Mouse (Mus musculus) monocyte, adult 5-6 weeks (primary cell): ENCODE measurements around the gene Zbtb46. TPM values are rescaled to one million over a fixed set of nuclear protein-coding genes. Genes with fewer than 3 reads are reported as not detected.

Experiments
- ATAC-seq: fragments of 153-309, 156-312 bp; replicated peaks from 2 replicates; pipeline ENCODE4 v1.8.0; 2017; ENCODE audit warnings: mild to moderate bottlenecking; ENCODE audit not compliant: low TSS enrichment, insufficient number of reproducible peaks, severe bottlenecking, poor library complexity, low FRiP score
- total RNA-seq: library from RNA; stranded (forward); fragments of 200-1000, 200-491, 200-594 nt; gene quantifications from 3 replicates; pipeline ENCODE4 v1.2.3, GENCODE M21; 2017

Zbtb46 gene
- total RNA-seq, 1 experiment from 2014 or later: 4.3 TPM

DNA sequence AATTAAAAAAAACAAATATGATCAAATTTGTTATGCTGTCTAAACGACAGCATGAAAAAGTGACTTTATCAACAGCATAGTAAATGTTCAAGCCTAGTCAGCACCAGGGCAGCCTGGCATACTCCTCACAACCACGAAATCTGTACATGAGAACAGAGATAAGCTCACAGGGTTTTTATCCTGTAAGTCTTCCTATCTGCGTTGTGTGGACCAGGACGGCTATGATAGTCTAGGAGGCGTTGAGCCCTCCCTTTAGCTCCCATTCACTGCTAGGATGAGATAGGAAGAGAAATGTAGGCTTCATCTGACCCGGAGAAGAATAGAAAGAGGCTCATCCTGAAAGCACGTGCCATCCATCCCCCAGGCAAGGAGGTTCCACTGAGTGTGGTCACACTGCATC, 39.9 kb downstream of the Zbtb46 start:
- no peak for ATAC-seq

DNA sequence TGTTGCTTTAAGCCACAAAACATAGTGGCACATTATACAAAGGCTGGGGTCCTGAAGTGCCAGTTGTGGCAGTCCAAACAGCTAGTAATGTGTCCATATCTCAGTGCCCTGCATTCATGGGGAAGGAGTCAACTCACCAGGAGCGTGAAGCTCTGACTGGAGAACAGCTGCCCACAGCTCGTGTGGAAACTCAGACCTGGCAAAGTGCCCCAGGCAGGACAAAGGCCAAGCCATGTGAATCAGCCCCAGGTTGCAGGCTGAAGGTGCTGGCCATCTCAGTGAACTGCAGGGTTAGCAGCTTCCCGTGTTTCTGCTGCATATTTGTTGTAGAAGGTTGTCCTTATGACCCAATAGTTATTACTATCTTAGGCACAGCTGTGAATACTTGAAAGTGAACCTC, 43.3 kb downstream of the Zbtb46 start:
- no peak for ATAC-seq

DNA sequence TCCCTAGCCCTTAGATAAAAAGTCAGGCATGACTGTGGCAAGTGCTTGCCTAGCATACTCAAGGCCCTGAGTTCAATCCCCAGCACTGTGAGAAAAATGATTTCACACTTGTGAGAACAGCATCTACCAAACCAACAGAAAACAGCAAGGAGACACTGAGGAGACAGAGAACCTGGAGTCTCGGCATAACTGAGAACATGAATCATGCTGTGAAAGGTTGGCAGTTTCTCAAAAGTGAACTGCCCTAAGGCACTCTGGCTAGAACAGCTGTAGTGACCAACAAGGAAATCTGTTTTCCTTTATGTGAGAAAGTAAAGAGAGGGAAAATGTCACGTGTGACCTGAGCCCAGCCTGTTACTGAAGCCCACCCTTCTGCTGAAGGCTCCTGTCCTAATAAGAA, 46.1 kb downstream of the Zbtb46 start:
- ATAC-seq: no peak

DNA sequence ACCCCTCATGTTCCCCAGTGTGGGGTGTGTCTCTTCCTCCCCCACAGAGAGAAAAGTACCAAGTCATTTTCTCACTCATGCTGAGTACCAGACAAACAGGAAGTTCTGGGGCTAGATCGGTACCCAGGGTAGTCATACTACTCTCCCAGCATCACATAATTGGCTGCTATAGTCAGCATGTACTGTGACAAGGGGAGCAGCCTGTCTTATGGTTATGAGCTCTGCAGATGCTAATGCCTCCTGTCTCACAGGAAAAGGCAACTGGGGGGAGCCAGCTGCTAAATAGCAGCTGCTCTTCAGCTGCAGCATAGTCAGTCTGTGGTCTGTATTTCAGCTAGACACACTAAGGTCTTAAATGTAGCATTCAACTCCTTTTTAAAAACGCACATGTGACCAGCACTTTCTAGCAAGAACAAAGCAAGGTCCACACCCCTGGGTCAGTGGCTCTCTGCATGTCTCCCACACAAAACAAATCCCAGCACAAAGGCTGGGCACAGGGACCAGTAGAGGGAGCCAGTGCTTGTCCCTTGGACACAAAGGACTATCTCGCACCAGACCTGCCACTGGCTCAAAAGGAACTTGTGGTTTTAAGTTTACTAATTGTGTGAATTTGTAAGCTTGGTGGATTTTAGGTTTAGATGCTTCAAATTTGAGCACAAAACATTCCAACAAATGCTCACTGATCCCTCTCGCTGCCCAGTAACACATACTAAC, 48.3 kb downstream of the Zbtb46 start:
- peak; percentile 84 for ATAC-seq

DNA sequence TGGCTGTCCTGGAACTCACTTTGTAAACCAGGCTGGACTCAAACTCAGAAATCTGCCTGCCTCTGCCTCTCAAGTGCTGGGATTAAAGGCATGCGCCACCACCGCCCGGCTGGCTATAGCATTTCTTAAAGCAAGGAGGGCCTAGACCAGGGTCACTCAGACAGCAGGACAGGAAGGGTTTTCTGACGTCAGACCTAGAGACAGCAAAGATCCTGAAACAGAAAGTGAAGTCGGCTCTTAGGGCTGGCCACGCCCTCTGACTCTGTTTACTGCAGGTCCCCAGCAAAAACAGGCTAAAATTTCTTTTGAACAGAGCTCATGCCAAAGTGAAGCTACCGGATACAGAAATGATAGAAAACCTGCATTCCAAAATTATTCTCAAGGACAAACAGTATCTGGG, 49.6 kb downstream of the Zbtb46 start:
- no peak for ATAC-seq

DNA sequence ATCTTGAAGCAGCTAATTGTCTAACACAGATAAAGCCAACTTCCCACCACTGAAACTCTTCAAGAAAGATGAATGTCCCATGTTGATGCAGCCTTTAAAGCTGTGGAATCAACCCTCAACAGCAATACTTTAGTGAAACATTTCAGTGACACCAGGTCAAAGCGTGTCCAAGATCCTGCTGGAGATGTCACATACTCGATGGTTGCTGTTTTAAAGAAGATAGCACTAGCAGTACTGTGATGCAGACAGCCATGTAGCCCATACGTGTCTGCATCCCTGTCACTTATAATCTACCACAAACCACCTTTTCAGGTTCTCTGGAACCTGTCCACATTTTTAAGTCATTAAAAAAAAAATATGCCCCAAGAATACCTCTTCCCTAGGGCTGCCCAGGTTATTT, 55.5 kb downstream of the Zbtb46 start:
- no peak for ATAC-seq

DNA sequence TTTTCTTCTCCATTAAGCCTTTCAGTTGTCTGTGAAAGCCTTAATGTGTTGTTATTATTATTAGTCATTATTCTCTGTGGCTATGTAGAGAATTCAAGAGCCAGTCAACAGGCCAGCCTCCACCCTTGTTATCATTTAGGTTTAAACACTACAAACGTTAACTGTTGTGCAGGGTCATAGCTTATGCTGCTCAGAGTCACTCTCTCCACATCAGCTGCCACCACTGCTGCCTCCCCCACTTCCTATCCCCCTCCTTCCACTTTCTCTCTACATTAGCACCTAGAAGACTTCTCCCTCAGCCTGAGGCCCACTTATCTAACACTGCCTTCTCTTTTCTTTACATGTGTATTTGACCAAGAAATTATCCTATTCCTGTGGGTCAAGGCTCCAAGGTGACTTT, 57.7 kb downstream of the Zbtb46 start:
- no peak for ATAC-seq

DNA sequence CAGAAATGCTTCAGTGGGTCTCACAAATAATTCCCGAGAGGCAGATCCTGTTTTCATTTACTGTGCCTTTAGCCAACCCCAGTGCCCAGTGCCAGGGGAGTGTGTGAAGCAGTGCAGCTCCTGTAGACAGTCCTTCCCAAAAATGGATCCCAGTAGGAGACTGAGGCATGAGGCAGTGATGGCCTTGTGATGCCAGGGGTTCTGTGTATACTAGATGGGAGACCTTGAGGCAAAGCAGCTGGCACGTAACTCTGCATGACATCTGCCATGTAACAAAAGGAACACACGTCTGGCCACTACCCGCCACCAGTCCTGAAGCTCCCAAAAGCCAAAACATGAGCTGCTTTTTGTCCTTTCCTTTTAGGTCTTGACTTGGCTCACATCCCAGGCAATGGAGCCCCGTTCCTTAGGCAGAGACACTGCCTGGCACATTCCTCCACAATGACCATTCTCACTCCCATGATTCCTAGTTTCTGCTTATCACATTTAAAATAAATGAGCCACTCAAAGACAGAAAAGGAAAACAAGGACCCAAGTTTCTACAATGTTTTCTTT, 61.9 kb downstream of the Zbtb46 start:
- no peak for ATAC-seq

DNA sequence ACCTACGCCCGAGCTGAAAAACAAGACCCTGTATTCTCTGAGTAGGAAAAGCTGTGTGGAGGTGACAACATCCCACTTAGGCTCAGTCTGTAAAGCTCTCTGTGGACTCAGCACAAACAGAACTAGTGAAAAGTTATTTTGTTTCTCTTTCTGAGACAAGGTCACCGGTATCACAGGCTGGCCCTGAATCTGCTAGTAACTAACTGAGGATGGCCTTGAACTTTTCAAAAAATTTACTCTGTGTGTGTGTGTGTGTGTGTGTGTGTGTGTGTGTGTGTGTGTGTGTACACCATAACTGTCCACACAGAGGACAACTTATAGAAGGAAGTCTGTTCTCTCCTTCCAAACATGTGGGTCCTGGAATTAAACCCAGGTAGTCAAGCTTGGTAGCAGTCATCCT, 65.1 kb downstream of the Zbtb46 start:
- ATAC-seq: no peak

DNA sequence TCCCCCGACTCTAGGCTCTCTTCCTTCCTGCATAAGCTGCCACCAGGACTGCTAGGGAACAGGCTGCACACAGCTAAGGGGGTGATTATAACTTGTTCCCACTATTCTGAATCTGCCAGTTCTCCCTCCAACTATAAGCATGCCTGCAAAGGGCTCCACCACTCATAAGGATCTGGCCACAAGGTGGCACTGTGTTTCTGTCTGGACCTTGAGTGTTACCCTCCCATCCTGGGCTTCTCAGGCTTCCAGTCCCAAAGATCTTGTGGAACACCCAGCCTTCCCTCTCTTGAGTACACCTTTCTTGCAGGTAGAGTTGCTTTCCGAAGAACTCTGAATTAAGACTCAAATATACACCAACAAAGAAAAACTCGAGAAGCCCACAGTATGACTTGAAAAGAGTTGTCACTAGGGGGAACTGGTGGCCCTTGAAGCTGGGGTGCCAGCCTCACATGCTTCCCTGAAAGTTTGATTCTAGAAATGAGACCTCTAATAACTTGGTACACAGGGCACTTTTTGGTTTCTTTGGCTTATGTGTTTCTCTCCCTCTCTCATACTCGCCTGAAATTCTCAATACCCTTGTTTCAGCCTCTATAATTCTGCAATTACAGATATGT, 66.5 kb downstream of the Zbtb46 start:
- ATAC-seq: peak; percentile 70

DNA sequence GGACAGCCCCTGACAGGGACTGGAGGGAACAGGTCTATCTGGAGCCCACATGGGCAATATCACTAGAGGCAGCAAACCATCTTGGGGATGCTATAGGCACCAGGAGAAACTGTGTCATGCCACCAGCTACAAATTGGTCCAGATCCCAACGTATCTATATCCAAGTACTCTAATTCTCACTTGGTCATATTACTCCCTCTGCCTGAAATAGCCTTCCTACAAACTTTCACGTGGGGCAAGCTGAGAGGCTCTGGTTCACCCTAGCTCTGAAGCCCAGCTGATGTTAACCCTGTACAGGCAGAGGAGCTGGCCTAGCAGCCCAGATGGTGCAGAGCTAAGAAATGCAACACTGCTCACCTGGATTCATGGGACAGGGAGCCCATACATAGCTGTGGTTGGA, 67.7 kb downstream of the Zbtb46 start:
- ATAC-seq: no peak

DNA sequence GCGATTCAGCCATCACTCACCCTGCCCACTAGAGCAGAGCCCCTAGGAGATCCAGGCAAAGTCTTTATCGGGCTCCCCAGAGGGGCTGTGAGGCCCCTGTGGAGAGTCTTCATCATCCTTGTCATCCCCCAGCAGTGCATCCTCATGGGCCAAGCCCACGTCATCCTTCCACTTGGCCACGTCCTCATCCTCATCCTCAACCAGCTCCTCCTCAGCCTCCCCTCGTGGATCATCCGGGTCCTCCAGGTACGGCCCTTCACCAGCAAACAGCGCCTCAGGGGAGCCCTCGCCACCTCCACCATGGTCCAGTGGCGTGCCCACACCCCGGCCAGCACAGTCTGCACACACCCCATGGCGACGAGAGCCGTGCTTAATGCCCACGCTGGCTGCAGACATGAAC, 68.2 kb downstream of the Zbtb46 start:
- 0 out of 2 replicates have a peak, but pooled peaks have one; percentile 10 for ATAC-seq

DNA sequence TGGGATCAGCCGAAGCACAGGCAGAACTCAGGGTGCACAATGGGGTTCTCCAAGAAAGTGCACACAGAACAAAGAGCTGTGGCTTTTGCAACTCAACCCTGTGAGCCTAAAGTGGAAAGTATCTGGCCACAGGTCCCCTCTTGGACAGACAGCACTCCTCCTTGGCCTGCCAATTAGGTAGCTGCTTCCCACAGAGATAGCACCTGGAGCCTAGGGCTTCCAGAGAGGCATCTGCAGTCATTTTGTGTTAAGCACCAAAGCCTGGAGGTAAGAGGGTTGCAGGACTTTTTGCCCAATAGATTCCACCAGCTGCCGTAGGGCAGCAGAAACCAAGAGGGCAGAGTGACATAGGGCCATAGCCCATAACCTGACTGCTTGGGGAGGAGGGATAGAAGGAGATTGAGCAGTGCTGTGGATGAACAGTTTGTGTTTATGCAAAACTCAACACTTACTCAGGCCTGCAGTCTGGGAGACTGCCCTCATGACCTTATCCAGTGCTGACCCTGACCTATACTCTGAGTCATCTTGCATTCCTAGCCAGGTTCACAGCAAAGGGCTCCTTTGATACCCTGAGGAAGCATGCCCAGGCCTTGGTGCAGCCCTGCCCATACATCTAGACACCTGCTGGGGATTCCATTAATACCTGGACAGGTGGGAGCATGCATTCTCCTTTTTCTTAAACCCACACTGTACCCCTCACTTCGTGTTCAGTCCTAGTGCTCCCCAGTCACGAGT, 68.9 kb downstream of the Zbtb46 start:
- no peak for ATAC-seq

DNA sequence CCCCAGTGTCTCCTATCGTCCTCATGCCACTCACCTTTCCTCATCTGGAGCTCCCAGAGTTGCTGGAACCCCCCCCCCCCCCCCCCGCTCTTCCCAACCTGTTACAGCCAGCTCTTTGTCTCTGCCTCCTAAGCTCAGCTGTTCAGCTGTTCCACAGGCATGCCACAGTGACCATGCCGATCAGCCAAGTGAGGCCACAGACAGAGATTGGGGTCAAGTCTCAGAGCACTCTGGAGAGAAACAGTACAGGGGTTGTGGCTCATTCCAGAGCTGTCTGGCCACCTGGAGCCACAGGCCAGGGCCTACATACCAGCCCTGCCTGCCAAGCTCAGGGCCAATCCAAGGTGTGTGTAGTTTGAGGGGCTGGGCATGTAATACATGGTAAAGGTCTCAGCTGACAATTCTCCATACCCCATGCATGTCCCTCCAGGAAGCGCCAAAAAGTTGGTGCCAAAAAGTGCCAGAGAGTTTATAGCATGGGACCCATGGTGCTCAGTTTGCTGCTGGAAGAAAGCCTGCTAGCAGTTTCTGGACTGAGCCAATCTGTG, 72.5 kb downstream of the Zbtb46 start:
- ATAC-seq: no peak

DNA sequence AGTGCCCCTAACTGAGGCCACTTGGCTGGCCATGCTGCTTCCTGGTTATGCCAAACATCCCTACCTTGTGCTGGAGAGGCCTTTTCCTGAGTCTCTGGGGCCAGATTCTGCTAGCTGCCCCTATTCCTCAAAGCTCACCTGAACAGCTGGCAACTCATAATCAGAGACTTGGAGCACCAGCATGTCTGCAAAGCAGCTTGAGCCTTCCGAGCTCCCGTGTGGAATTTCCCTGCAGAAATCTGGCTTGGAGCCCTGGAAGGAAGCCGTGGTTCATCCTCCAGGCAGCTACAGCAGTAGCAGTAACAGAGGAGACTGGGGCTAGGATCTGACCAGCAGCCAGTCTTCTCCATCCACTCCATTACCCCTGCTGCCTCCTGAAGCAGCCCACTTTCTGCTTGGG, 73.3 kb downstream of the Zbtb46 start:
- no peak for ATAC-seq

DNA sequence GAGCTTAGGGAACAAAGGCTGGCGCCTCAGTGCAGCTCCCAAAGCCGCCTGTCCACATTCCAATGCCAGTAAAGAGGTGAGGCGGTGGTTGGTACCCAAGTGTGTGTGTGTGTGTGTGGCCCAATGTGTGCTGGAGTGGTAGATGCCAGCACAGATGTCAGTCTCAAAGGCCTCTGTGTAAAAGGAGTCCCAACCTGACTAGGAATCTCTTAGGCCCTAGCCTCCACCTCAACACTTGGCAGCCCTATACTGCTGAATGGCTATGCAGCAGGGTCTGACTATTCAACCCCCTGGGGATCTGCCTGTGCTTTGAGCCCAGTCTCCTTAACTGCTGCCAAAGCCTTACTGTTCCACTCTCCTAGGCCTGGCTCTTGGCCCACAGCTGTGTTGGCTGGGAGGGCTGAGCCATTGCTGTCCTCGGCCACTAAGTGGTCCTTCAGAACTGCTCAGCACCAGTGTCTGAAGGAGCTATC, 74.3 kb downstream of the Zbtb46 start:
- no peak for ATAC-seq

DNA sequence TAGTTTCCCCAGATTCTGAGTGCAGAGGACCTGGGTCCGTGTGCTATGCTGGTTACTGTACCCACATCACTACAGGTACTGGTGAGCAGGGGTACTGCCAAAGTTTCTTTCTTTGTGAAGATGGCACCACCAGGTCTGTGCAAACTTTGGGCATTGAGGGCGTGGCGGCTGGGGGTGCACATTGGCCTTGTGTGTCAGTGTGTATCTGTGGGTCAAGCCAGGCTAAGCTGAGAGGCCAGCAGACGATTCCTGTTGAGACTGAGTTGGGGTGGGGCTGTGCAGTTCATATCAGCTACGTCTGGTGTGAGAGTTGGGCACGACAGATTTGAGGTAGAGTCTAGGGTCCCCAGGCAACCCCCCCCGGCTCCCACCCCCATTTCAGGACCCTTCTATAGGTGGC, 74.8 kb downstream of the Zbtb46 start:
- ATAC-seq: no peak

DNA sequence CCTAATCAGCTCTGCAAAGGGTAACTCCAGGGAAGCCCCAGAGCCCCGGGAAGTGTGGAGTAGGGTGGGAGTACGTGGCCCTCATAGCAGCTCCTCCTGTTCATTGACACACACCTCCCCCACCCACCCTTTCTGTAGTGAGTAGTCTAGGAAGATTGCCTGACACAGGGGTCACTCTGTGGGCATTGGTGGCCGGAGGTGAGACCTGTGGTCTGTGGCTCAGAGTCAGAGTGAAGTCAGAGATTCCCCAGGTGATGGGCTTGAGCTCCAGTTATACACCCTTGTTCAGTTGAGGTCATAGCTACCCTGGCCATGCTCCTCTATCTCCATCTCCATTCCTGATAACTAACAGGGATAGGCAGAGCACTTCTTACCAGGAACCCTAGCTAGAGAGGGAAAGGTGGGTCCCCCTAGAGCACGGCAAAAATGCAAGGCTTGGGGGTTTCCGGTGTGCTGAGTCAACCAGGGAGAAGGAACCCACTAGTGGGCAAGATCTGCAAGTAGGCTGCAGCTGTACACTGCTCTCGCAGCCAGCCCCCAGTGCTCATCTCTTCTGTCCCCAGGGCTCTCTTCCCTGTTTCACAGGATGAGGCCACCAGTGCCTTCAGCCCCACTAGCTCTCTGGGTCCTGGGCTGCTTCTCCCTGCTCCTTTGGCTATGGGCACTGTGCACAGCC, 77.5 kb downstream of the Zbtb46 start:
- ATAC-seq: no peak

DNA sequence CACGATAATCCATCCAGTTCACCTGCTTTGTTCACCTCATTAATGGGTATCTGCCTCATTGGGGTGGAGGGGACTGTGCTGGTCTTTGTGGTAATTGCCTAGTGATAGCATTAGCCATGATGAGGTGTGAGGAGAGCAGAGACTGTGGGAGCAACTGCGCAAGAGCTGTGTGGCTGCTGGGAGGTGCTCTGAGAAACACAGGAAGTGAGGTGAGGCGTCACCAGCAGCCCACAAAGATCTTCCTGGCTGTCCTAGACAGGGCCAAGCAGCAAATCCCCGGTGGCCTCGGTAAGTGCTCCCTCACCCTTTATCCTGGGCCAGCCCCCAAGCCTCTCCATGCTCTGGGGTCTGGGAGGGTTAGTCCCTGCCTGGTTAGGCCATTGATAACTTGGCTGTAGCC, 78.1 kb downstream of the Zbtb46 start:
- 0 out of 2 replicates have a peak, but pooled peaks have one; percentile 29 for ATAC-seq
